Mouse (Mus musculus): ENCODE results near the gene Cacnb4.

GRCm38 (mm10) chr2:52673172-52673571 is 3.5 kb downstream of the Cacnb4 start:
- TF ChIP-seq POLR2A (IDR thresholded peaks at IDR 0.05; ENCODE audit: insufficient read depth, low read depth, low read length) (no peak), CTCF (IDR thresholded peaks at IDR 0.05; ENCODE audit: insufficient read depth, low read depth, low read length) (no peak)

All from olfactory bulb, adult 2 months (tissue).